Mouse (Mus musculus) R1 (cell line): ENCODE measurements around the gene Olfr612.
"Not testable (repeated sequence)": the region's sequence is repeated elsewhere in the genome, so short reads cannot be mapped to it uniquely, and the experiment has no call there.

Experiments
- DNase-seq: peaks from one replicate; pipeline ENCODE4 v3.0.0-alpha.2; 2018; ENCODE audit warnings: low read depth, low spot score

Olfr612 gene

DNA sequence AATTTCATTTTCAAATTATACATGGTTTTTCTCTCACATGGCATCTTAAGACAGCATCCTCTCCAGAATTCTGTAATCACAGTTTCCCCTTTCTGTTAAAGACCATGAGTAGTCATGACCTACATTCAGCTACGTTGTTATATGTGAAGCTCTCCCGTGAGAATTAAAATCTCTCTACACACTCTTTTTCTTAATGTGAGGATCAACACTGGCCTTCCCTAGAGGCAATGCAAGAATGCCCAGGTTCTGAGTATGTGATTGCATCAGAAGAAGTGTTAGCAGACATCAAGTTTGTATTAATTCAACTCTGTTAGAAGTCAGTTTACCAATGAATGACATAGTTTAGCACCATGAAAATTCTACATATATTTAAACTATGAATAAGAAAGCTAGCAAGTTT, at the start of gene Olfr612:
TSS of gene Olfr612 (minus strand) at position 101 of the 400 bp plus-strand sequence.
- not testable (repeated sequence) for DNase-seq

DNA sequence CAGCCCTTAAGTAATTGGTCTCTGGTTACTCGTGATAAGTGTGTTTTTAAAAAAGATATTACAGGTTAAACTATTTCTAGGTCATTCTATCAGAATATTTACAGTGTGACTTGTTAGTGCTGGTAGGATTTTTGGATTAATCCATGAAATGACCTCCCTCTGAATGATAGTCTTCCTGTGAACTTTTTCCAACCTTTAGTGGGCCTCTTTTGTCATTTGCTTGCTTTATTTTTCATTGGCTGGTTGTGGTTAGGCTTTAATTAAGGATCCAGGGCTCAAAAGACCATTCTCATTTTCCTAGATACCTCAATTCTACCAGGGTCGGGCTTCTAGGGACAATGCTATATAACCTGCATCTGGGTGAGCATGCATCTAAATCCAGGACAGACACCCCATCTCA, 47.3 kb upstream of the Olfr612 start, which contains the start of gene Olfr618:
TSS of gene Olfr618 (plus strand) at position 301 of the 400 bp plus-strand sequence.
- no peak for DNase-seq

DNA sequence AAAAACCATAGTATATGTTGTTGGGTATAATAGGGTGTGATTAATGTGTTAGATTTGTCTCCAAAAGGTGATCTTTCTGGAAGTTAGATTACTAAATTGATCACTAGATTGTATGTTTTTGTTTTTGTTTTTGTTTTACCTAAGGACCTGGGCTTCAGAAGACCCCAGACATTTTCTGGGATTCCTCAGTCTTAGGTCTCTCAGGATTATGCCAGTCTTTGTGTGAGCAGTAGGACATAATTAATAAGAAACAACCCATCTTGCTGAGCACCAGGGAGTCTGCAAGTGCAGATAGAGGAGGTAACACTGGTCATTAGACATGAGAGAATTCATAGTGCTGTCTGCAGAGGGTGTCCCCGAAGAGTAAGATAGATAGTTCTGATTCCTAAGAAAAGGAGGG, 30.2 kb upstream of the Olfr612 start, which contains the start of gene Olfr617:
TSS of gene Olfr617 (plus strand) at position 301 of the 400 bp plus-strand sequence.
- DNase-seq, result no peak

DNA sequence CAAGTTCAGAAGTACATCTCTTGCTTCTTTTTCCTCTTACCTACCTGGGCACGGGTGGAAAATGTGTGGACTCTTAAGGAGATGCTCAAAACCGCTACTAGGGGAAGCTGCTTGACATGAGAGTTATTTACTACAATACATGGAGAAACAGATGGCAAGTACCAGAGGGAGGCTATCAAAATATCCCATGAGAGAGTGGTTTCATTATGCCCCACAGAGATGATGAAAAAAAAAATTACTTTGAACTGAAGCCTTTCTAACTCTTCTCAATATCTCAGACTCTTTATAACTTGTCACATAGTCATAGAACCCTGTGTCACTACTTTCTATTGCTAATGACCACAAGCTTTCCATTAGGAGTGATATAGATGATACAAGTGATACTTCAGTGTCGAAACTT, 26.5 kb upstream of the Olfr612 start, which contains the start of gene Olfr616:
TSS of gene Olfr616 (minus strand) at position 101 of the 400 bp plus-strand sequence.
- DNase-seq, result no peak

DNA sequence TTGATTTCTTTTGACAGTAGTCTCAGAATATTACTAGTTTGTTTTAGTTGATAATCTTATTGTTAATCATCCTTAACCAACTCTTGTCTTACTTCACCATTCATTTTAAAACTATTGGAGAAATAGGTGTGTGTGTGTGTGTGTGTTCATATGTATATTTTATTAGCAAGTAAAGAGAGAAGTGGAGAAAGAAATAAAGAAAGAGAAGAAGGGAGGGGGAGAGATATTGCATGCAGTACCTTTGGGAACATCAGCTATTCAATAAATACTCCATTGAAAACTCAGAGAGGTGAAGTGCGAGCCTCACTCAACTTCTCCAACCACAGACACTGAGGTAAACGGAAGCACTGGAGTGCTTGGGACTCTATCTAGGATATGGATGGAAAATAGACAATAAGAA, 13.3 kb upstream of the Olfr612 start, which contains the start of gene Olfr615:
TSS of gene Olfr615 (plus strand) at position 301 of the 400 bp plus-strand sequence.
- DNase-seq, result no peak

DNA sequence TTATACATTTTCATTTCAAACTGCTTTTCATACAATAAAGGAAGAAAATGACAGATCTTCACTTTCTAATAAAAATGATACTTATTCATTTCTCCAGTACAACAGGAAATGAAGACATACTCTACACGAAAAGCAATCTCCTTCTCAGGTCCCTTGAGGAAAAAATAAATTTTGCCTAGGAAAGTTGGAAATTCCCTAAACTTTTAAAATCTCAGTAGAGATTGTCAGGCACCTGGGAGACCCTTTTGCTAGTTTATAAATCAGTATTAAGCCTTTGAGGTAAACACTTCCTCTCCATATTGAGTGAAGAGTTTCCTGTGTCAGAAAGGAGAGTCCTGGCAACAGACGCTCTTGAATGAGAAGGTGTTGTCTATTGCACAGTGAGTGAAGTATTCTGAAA, 5.3 kb upstream of the Olfr612 start, which contains the start of gene Olfr613:
TSS of gene Olfr613 (plus strand) at position 301 of the 400 bp plus-strand sequence.
- DNase-seq, result no peak

DNA sequence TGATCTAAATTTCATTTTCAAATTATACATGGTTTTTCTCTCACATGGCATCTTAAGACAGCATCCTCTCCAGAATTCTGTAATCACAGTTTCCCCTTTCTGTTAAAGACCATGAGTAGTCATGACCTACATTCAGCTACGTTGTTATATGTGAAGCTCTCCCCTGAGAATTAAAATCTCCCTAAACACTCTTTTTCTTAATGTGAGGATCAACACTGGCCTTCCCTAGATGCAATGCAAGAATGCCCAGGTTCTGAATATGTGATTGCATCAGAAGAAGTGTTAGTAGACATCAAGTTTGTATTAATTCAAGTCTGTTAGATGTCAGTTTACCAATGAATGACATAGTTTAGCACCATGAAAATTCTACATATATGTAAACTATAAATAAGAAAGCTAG, 21.8 kb downstream of the Olfr612 start, which contains the start of gene Olfr611:
TSS of gene Olfr611 (minus strand) at position 101 of the 400 bp plus-strand sequence.
- not testable (repeated sequence) for DNase-seq

DNA sequence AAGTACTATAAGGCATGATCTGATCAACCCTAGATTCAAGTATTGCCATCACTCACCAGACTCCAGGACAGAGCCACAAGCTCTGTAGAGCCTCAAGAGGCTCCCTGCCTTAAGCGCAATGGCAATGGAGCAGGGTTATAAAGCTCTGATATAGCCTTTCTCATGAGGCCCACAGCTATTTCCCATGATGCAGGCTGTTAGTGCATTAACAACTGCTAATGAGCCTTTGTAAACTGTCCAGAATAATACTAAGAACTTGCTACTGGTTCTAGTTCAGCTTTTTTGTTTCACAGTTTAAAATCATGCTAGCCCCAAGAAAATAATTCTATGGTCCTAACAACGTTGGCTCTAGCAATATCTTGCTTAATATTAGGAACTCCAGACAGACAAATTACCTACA, 30.5 kb downstream of the Olfr612 start, which contains the start of gene Olfr610:
TSS of gene Olfr610 (minus strand) at position 101 of the 400 bp plus-strand sequence.
- DNase-seq, result no peak

DNA sequence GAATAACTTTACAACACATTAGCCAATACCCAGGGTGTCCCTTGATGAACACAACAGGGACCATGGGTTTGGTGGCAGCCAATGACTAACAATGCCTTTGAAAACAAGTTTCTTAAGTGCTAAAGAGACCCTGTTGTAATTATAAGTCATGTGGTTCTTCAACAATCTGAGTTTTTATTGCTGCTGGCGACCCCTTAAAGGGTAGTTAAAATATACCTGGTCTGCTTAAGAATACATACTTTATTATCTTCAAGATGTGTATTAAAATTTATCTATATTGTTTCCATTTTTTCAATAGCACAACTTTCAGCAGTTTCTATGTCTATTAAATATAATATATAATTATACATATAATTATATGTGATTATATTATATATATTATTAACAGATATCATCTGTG, 44.6 kb downstream of the Olfr612 start, which contains the start of gene Olfr609:
TSS of gene Olfr609 (minus strand) at position 101 of the 400 bp plus-strand sequence.
- no peak for DNase-seq
